Mouse (Mus musculus): ENCODE measurements around the gene Tsen34. TPM values are rescaled to one million over a fixed set of nuclear protein-coding genes. Genes with fewer than 3 reads are reported as not detected.
"Not testable (repeated sequence)": the region's sequence is repeated elsewhere in the genome, so short reads cannot be mapped to it uniquely, and the experiment has no call there.

Gene Tsen34
- polyA plus RNA-seq, 1 experiment from 2014 or later, result 244 TPM

- H3K4me3 ChIP-seq (ENCODE audit: low read depth, low read length); ATAC-seq (ENCODE audit: insufficient read depth, low FRiP score, low TSS enrichment); H3K9ac ChIP-seq (ENCODE audit: low read length); H3K9me3 ChIP-seq (ENCODE audit: control insufficient read depth, low read length); H3K4me1 ChIP-seq (ENCODE audit: control insufficient read depth, insufficient read depth, low read length); H3K4me2 ChIP-seq (ENCODE audit: low read depth); H3K36me3 ChIP-seq (ENCODE audit: control insufficient read depth, insufficient read depth, low read length); H3K27me3 ChIP-seq (ENCODE audit: control insufficient read depth, insufficient read depth, low read length); H3K27ac ChIP-seq (ENCODE audit: low read depth, low read length); DNase-seq (ENCODE audit: low spot score): not testable (repeated sequence)
These were observed 32.8 kb downstream of the Tsen34 start for GRCm38 (mm10) chr7:3725459-3725858.

DNA sequence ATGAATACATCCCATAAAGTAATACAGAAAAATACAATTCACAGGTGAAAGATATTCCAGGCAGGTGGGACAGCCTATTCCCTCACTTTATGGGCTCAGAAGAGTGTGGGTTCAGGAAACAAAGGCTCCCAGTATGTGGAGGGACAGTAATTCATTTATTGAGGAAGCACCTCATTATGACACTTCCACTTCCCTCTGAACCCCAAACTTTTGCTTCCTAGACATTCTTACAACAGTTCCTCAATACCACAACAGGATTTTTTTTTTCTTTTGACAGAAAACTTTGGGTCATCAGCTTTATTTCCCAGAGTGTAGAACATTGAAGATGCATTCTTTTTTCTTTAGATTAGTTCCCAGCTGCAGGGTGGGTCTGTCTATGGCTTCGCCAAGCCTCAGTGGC lies 40.0 kb downstream of the Tsen34 start:
- H3K4me1 ChIP-seq (ENCODE audit: control insufficient read depth, insufficient read depth, low read length); DNase-seq (ENCODE audit: low spot score); H3K36me3 ChIP-seq (ENCODE audit: control insufficient read depth, insufficient read depth, low read length); H3K27ac ChIP-seq (ENCODE audit: low read depth, low read length); H3K9me3 ChIP-seq (ENCODE audit: control insufficient read depth, low read length); ATAC-seq (ENCODE audit: insufficient read depth, low FRiP score, low TSS enrichment); H3K9ac ChIP-seq (ENCODE audit: low read length); H3K27me3 ChIP-seq (ENCODE audit: control insufficient read depth, insufficient read depth, low read length); H3K4me3 ChIP-seq (ENCODE audit: low read depth, low read length); H3K4me2 ChIP-seq (ENCODE audit: low read depth): not testable (repeated sequence)
- WGBS, result no CpG with 5 or more reads among the region's 1 CpGs

Small RNAs within 50 kb of the gene (microRNA-seq; reads per million reads assigned to microRNA genes)
- gene Mir3572, result 3.6 reads per million, percentile 7 among the genes with 10 or more reads in this experiment

Other genes starting within 250 kb of the Tsen34 start
- not detected in 2 replicates for gene Tarm1, start 190.2 kb upstream of the Tsen34 start, polyA plus RNA-seq (2014; fragmentation: Nextera tagmentation; extraction: Ambion mirVana)
- 0.25 TPM in 1 of 2 replicates, not detected in the other for gene Oscar, start 76.7 kb upstream of the Tsen34 start, polyA plus RNA-seq (2014; fragmentation: Nextera tagmentation; extraction: Ambion mirVana)
- 417 and 419 TPM in 2 replicates for gene Ndufa3, start 75.5 kb upstream of the Tsen34 start, polyA plus RNA-seq (2014; fragmentation: Nextera tagmentation; extraction: Ambion mirVana)
- 35.7 and 36.7 TPM in 2 replicates for gene Tfpt, start 62.9 kb upstream of the Tsen34 start, polyA plus RNA-seq (2014; fragmentation: Nextera tagmentation; extraction: Ambion mirVana)
- gene Prpf31, start 62.9 kb upstream of the Tsen34 start, polyA plus RNA-seq (2014; fragmentation: Nextera tagmentation; extraction: Ambion mirVana), result 141 and 147 TPM in 2 replicates
- gene Cnot3, start 47.6 kb upstream of the Tsen34 start, polyA plus RNA-seq (2014; fragmentation: Nextera tagmentation; extraction: Ambion mirVana), result 74.7 and 75.4 TPM in 2 replicates
- gene Leng1, start 27.0 kb upstream of the Tsen34 start, polyA plus RNA-seq (2014; fragmentation: Nextera tagmentation; extraction: Ambion mirVana), result 16.9 and 18.2 TPM in 2 replicates
- gene Tmc4, start 15.3 kb upstream of the Tsen34 start, polyA plus RNA-seq (2014; fragmentation: Nextera tagmentation; extraction: Ambion mirVana), result 2.7 and 3.3 TPM in 2 replicates
- gene Mboat7, start 660 bp downstream of the Tsen34 start, polyA plus RNA-seq (2014; fragmentation: Nextera tagmentation; extraction: Ambion mirVana), result 30.2 and 33.5 TPM in 2 replicates
- 1,156 and 1,182 TPM in 2 replicates for gene Rps9, start 11.1 kb downstream of the Tsen34 start, polyA plus RNA-seq (2014; fragmentation: Nextera tagmentation; extraction: Ambion mirVana)
- 0.08 and 0.27 TPM in 2 replicates for gene Pirb, start 27.5 kb downstream of the Tsen34 start, polyA plus RNA-seq (2014; fragmentation: Nextera tagmentation; extraction: Ambion mirVana)
- not detected in 2 replicates for gene Gm15448, start 132.8 kb downstream of the Tsen34 start, polyA plus RNA-seq (2014; fragmentation: Nextera tagmentation; extraction: Ambion mirVana)
- gene Pira2, start 152.2 kb downstream of the Tsen34 start, polyA plus RNA-seq (2014; fragmentation: Nextera tagmentation; extraction: Ambion mirVana), result not detected in 2 replicates
- not detected in 2 replicates for gene Gm14548, start 205.3 kb downstream of the Tsen34 start, polyA plus RNA-seq (2014; fragmentation: Nextera tagmentation; extraction: Ambion mirVana)
- not detected in 2 replicates for gene Lilra6, start 222.6 kb downstream of the Tsen34 start, polyA plus RNA-seq (2014; fragmentation: Nextera tagmentation; extraction: Ambion mirVana)

Measured in neural tube, embryonic 11.5 days (tissue).